Mouse (Mus musculus) neural tube, embryonic 10.5 days (tissue): ENCODE results near the gene Sh3gl1.

Experiments used
- DNase-seq: peaks from one replicate; pipeline ENCODE4 v3.0.0-alpha.2; 2017; ENCODE audit warnings: low spot score; ENCODE audit errors: extremely low spot score

The Sh3gl1 gene

DNA sequence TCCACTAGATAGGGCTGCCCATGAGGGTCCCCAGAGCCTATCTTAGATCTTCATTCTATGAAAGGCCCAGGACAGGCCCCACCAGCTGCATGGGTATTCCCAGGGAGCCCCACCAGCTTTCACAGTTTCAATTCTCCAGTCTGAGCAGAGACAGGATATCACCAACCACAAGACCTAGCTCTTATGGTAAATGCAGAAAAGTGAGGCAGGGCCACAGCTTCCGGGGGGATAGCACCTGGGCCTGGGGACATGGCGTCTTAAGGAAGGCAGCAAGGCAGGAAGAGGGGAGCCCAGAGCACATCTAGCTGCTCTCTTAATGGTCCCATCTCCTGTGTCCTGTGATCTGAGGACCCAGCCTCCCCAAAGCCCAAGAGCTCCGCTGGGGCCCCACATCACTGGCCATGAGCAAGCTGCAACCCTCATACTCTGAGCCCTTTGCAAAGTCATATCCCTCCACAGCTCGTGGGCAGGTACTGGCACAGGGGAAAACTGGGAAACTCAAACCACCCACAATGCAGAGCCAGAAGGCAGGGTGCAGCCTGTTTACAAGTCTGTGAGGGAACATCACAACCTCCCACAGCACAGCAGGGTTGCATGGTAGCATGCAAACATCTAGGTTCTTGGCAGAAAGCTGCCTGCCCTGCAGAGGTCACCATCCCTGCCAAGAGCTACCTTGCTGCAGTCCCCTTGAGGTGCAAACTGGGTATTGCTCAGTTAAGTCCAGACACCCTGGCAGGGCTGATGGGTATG is 15.1 kb downstream of the Sh3gl1 start:
- DNase-seq: no peak

- DNase-seq: no peak
These were observed 15.9 kb downstream of the Sh3gl1 start for GRCm38 (mm10) chr17:56020400-56021084.

GRCm38 (mm10) chr17:56018347-56019131 is 17.9 kb downstream of the Sh3gl1 start:
- no peak for DNase-seq

GRCm38 (mm10) chr17:56017848-56018247 is 18.6 kb downstream of the Sh3gl1 start:
- no peak for DNase-seq

DNA sequence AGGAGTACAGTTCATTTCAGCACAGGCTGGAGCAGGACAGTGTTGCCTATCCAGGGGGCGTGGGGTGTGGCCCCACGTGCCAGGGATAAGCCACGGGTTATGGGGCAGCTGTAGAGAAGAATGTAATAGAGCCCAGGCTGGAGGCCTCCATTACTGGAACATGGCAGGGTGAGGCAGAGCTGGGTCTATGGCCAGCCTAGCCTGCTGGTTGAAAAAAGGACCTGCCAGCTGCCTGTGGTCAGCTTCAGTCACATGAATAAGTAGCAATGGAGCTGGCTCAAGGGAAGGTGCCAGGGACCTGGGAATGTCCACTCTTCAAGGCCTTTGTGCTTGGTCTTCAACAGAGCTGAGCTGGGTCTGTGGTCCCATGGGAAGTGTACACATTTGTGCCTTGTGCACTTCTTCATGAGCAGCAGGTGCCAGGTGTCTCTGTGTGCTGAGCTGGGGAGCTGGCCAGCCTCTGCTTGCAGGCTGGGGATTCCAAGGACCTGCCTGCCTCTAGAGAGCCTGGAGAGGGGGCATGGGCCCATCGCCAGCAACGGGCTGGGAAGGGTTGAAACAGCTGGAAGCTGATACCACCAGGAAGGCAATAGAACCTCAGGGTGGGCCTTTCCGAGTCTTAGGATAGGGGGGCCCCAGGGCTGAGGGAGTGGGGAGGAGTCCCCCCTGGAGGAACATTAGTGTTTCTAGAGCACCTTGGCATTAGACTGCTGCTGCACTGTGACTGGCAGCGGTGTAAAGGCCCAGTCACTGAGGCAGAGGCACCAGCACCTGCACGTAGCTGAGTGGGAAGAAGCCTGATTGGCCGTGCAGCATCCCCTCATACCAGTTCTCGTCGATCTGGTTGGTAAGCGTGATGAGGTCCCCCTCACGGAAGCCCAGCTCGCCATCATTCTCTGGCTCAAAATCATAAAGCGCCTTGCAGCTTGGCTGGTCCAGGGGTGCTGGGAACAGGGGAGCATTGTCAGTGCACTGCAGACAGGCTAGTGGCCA is 19.3 kb downstream of the Sh3gl1 start:
- no peak for DNase-seq

GRCm38 (mm10) chr17:56016382-56016781 is 20.1 kb downstream of the Sh3gl1 start:
- no peak for DNase-seq

DNA sequence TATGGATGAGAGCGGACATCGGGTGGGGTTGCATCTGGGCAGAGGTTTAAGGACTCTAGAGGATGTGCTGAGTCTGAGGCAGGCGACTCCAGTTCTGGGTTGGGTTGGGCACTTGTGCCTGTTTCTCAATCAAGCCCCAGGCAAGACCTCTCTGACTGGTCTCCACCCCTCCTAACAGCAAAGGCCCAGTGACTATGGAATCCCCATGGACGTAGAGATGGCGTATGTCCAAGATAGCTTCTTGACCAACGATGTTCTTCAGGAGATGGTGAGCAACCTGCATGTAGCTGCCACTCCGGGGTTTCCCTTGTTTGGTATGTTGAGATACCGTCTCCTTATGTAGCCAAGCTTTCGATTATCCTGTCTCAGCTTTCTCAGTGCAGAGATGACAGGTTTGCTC is 21.1 kb downstream of the Sh3gl1 start:
- DNase-seq: no peak

DNA sequence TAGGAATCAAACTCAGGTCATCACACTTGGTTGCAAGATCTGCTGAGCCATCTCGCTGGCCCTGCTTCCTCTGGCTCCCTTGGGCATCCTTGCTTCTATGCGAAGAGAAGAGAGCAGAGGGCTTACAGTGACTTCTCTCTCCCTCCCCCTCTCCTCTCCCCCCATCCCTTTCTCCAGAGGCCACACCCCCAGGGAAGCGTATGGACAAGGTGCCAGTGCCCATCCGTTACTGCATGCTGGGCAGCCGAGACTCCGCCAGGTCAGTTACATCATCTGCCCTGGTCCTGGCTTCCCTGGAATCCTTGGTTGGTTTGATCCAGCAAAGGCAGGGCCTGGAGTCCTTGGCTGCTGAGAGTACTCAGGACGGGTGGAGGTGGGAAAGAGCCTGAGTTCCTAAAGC is 25.0 kb downstream of the Sh3gl1 start:
- DNase-seq: no peak

DNA sequence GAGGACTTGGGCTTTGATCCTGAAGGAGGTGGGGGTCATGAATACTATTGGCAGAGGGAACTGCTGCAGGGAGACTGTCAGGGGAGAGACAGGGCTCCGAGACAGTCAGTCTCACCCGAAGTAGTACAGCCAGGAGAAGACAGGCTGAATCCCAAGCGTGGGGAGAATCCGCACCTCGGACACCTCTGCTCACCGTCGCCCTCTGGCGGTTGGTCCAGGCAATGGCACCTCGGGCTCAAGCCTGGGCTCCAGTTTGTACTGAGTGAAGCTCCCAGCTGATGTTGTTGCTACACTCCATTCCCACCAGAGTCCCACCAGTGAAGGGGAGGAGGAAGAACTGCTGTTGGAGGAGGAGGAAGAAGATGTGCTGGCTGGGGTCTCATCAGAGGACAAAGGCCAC is 25.8 kb downstream of the Sh3gl1 start:
- peak; percentile 90 for DNase-seq

GRCm38 (mm10) chr17:56010255-56010654 is 26.2 kb downstream of the Sh3gl1 start:
- no peak for DNase-seq

GRCm38 (mm10) chr17:56009962-56010240 is 26.5 kb downstream of the Sh3gl1 start:
- no peak for DNase-seq

DNA sequence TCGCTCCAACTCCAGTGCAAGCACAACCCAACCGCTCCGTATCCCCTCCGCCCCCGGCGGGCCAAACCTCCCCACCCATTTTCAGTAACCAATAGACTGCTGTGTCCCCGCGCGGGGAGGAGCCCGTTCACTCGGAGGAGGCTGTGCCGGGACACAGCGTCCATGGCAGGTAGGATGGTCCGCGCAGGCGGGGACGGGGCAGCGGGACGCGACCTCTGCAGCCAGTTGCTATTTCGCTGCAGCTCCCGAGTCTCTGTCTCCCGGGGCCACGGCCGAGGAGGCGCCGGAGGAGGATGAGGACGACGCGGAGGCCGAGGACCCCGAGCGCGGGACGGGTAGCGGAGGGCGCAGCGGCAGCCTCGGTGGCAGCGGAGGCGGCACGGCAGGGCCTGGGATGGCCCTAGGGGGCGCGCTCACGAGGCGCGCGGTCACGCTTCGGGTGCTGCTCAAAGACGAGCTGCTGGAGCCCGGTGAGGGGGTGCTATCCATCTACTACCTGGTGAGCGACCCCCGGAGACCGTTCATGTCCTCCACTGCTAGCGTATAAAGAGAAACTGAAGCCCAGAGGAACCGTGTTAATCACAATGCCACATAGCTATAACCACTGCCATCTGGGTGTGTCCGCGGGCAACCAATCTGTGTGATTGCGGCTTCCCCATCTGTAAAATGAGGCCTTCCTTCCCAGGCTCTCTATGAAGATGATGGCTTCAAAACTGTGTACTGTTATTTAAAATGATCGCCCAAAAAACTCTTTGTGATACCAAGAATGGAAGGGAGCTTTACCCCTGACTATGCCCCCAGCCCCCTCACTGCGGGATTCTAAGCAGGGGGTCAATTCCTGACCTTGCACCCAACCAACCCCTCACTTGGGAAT is 27.1 kb downstream of the Sh3gl1 start:
- peak; percentile 91 for DNase-seq

DNA sequence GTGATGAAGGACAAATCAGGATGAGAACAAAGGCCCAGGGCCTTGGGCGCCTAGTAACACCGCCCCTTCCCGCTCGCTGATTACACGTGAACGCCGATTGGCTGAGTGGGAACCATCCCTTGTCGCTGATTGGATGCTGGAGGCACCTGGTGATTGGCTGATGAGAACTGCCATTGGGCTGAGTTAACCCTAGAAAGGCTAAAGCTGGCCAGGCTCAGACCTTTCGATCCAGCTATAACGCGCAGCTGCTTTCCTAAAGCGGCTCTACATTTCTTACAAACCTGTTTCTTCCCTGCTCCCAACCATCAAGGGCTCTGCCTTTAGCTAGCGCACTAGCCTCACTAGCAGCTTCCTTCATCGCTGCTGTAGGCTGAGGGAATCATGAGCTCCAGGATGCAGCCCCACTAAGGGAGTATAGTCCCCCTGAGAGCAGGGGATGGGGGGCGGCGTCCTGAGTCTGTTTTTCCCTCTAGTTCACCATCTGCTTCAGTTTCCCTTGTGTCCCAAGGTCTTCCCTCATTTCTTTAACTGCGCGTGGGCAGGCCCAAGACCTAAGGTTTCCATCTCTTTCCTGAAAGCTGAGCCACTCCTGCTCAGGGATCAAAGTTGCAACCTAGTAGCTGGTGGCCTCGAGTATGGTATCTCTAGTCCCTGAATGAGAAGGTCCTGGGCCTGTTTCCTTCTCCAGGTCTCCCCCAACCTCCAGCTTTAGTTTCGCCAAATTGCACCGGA is 27.9 kb downstream of the Sh3gl1 start:
- peak; percentile 93 for DNase-seq

DNA sequence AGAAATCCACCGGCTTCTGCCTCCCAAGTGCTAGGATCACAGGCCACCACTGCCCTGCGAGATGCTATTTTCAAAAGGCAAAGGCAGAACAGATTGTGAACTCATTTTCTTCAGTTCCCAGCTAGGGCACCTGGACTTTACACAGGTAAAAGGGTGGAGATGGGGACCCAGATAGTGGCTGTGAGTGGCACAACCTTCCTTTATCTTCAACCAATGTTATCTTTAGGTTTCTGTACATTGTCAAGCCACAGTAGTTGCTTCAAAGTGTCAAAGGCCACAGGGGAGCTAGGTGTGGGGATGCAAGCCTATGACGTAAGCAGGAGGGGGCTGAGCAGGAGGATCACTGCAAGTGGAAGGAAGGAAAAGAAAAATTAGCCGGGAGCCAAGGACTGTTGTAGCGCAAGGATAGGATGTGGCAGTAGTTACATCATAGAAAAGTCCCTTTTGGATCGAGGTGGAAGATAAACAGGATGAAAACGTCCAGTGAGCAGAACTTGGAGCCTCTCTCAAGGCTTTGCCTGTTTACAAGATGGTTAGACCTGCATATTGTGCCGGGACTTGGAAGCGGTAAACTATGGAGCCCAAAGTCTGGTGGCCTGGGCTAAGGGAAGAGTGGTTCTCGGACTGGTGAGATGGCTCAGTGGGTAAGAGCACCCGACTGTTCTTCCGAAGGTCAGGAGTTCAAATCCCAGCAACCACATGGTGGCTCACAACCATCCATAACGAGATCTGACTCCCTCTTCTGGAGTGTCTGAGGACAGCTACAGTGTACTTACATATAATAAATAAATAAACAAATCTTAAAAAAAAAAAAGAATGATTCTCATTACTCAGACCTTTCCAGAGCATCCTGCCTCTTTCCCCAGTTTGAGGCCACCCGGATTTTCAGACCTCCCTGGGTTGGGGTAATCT is 28.7 kb downstream of the Sh3gl1 start:
- DNase-seq: peak; percentile 45

DNA sequence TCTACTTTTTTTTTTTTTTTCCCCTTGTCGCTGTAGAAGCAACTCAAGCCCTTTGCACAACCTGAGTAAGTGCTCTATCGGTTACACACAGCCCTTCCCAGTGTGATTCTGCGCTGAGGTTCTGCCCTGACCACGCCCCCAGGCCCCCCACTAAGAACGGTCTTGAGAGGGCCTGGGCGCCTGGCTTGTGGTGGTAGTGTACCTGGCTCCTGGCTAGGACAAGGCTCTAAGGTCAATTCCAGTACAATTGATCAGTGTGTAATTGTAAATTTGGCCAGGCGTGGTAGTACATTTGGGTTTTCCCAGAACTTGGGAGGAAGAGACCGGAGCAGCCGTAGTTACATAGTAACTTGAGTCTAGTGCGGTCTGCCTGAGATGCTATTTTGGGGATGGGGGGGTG is 29.5 kb downstream of the Sh3gl1 start:
- no peak for DNase-seq

GRCm38 (mm10) chr17:56005415-56006061 is 30.9 kb downstream of the Sh3gl1 start, which contains the start of the genes Stap2 and Mpnd:
Stap2 (minus strand) TSS chr17:56005584.
Mpnd (plus strand) TSS chr17:56005711.
- DNase-seq: no peak

GRCm38 (mm10) chr17:56003000-56003399 is 33.4 kb downstream of the Sh3gl1 start:
- DNase-seq: no peak
